Mouse (Mus musculus): ENCODE measurements around the gene Pspn. TPM values are rescaled to one million over a fixed set of nuclear protein-coding genes. Genes with fewer than 3 reads are reported as not detected.

Pspn gene
- polyA plus RNA-seq, 2 experiments: not detected

DNA sequence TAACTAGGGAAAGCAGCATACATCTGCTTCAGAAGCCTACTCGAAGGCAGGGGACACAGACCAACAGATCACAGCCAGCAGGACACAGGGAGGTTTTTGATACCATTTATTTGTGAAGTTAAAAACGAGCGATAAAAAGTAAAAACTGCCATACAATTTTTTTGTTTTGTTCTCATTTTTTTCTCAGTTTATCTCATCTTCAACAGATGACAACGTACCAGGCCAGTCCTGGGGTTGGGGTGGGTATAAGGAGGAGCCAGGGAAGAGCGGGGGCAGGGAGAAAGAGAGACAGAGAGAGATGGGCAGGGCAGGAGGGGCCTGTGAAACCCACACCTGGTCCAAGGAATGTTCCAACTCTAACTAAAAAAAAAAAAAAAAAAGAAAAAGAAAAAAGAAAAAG, 21.1 kb upstream of the Pspn start:
- no peaks in the 10 kb centered on the region for H3K27me3 ChIP-seq (ENCODE audit: control insufficient read depth, insufficient read depth, low read length)
- no peak overlapping the region for H3K4me2 ChIP-seq (replicated peaks; ENCODE audit: low read depth, low read length, severe bottlenecking)
- no peak for TF ChIP-seq POLR2A (IDR thresholded peaks at IDR 0.05; ENCODE audit: borderline replicate concordance, extremely low read depth, insufficient read depth, insufficient read length)
- no peak for DNase-seq (ENCODE audit: low spot score)
- H3K9me3 ChIP-seq (ENCODE audit: control insufficient read depth, low read length): no peaks in the 10 kb centered on the region
- no peak for ATAC-seq (ENCODE audit: low FRiP score, low read depth)
- no peak overlapping the region for H3K9ac ChIP-seq (ENCODE audit: low read depth, low read length, severe bottlenecking)
- 90% methylated on average over 5 of the region's 5 CpGs for WGBS
- H3K4me3 ChIP-seq (replicated peaks; ENCODE audit: low read length): no peak overlapping the region
- peaks cover 59% of the 10 kb centered on the region for H3K36me3 ChIP-seq (ENCODE audit: control insufficient read depth, insufficient read depth, low read length)
- H3K27ac ChIP-seq (replicated peaks; ENCODE audit: low read depth, low read length): no peak overlapping the region
- H3K4me1 ChIP-seq (ENCODE audit: control insufficient read depth, insufficient read depth, low read length): no peaks in the 10 kb centered on the region

DNA sequence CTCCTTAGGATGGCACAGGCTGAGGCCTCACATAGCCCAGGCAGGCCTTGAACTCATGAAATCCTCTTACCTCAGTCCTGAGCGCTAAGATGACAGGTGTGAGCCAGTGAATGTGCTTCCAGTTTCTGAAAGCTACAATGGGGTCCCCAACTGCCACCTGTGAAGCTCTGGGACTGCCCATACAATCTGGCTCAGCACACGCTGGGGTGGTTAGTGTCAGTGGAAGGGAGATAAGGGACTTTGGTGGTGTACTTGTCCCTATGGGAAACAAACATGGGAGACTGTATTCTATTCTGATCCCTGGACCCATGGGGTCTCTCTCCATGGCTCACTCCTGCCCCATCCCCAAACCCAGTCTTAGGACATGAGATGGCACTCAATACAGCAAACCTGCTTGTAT, 19.9 kb upstream of the Pspn start:
- 89% methylated on average over 2 of the region's 2 CpGs for WGBS

DNA sequence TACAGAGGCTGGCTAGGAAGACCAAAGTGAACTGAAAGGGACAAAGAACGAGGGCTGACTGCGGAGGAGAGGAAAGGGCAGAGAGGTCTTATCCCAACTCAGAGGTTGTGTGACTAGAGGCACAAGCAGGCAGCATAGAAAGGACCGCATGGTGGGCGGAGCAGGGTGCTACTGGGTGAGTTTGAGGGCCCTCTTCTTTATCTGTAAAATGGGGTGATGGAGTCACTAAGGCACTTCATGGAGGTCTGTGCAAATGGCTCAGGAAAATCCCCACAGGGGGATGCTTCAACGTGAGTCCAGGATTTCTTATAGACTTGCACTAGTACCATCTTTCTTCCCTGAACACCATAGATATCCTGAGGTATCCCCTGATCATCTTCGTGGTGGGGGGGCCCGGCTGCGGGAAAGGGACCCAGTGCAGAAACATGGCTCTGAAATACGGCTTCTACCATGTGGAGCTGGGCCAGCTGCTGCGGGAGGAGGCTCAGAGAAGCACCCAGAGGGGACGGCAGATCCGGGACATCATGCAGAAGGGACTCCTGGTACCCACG, 12.5 kb upstream of the Pspn start:
- no peak for DNase-seq (ENCODE audit: low spot score)
- peak overlapping the region; percentile 75 for H3K4me3 ChIP-seq (replicated peaks; ENCODE audit: low read length)
- no peak for TF ChIP-seq POLR2A (IDR thresholded peaks at IDR 0.05; ENCODE audit: borderline replicate concordance, extremely low read depth, insufficient read depth, insufficient read length)

More for the DNA sequence above, 19.9 kb upstream of the Pspn start:
- H3K9ac ChIP-seq (ENCODE audit: low read depth, low read length, severe bottlenecking): no peak overlapping the region
- DNase-seq (ENCODE audit: low spot score) (no peak), ATAC-seq (ENCODE audit: low FRiP score, low read depth) (no peak)
- no peaks in the 10 kb centered on the region for H3K27me3 ChIP-seq (ENCODE audit: control insufficient read depth, insufficient read depth, low read length)
- no peaks in the 10 kb centered on the region for H3K4me1 ChIP-seq (ENCODE audit: control insufficient read depth, insufficient read depth, low read length)
- no peak overlapping the region for H3K4me3 ChIP-seq (replicated peaks; ENCODE audit: low read length)
- no peak for TF ChIP-seq POLR2A (IDR thresholded peaks at IDR 0.05; ENCODE audit: borderline replicate concordance, extremely low read depth, insufficient read depth, insufficient read length)
- no peaks in the 10 kb centered on the region for H3K9me3 ChIP-seq (ENCODE audit: control insufficient read depth, low read length)
- H3K27ac ChIP-seq (replicated peaks; ENCODE audit: low read depth, low read length): no peak overlapping the region
- peaks cover 46% of the 10 kb centered on the region for H3K36me3 ChIP-seq (ENCODE audit: control insufficient read depth, insufficient read depth, low read length)
- H3K4me2 ChIP-seq (replicated peaks; ENCODE audit: low read depth, low read length, severe bottlenecking): no peak overlapping the region

DNA sequence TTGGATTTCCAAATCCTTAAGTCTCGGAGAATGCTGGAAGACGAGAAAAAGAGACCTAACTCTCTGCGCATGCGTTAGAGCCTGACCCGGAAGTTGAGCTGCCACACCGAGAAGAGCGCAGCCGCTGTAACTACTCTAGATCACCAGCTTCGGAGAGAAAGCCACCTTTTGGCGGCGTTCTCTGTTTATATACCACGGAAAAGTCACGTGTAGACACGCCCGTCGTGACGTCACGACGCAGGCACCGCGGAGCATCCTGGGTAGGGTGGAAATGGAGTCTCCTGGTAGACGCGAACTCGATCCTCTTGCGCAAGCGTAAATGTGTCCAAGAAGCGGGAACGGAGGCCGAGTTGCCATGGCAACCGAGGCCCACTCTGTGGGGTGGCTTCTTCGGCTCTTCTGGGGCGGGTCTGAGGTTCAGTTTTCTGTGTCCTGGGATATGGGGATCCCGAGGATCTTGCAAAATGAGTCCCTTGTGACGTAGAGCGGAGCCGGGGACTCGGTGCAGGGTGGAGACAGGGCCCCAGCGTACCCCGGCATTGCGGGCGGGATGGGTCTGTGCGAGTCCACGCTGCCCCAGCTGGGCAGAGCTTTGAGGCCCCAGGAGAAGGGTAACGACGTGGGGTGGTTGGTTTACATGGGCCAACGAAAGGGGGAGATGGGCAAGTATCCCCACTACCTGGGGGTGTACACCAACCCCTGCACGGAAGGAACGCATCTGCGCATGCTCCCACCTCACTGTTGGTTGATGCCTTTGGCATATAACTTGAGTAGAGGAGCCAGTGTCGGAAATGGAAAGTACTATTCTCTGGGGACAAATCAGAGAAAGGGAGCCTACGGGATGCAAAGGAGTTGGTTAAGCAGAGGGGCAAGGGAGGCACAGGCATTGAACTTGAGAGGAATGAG, 11.7 kb upstream of the Pspn start, which contains the start of the genes Gtf2f1 and Gm17949:
Gene Gtf2f1, minus strand, starts transcription at position 53 of the 906 bp plus-strand sequence.
Gene Gm17949, plus strand, starts transcription at position 234 of the 906 bp plus-strand sequence.
- ATAC-seq (ENCODE audit: low FRiP score, low read depth) (peak; percentile 94), DNase-seq (ENCODE audit: low spot score) (peak; percentile 98)
- peaks cover 25% of the 10 kb centered on the region for H3K36me3 ChIP-seq (ENCODE audit: control insufficient read depth, insufficient read depth, low read length)
- H3K9ac ChIP-seq (ENCODE audit: low read depth, low read length, severe bottlenecking): peak within 1 kb of the TSS; percentile 75
- H3K4me1 ChIP-seq (ENCODE audit: control insufficient read depth, insufficient read depth, low read length): peaks cover 7% of the 10 kb centered on the region
- H3K9me3 ChIP-seq (ENCODE audit: control insufficient read depth, low read length): no peaks in the 10 kb centered on the region
- WGBS: under 1% methylated on average over 51 of the region's 51 CpGs
- H3K27ac ChIP-seq (replicated peaks; ENCODE audit: low read depth, low read length): peak within 1 kb of the TSS; percentile 91
- H3K27me3 ChIP-seq (ENCODE audit: control insufficient read depth, insufficient read depth, low read length): no peaks in the 10 kb centered on the region
- H3K4me2 ChIP-seq (replicated peaks; ENCODE audit: low read depth, low read length, severe bottlenecking): peak within 1 kb of the TSS; percentile 83
- H3K4me3 ChIP-seq (replicated peaks; ENCODE audit: low read length): peak within 1 kb of the TSS; percentile 75
- peak; percentile 100; the same call in 1 of the 2 replicates for TF ChIP-seq POLR2A (IDR thresholded peaks at IDR 0.05; ENCODE audit: borderline replicate concordance, extremely low read depth, insufficient read depth, insufficient read length)

More for the DNA sequence above, 12.5 kb upstream of the Pspn start:
- Histone ChIP-seq H3K9me3 (ENCODE audit: control insufficient read depth, low read length) (no peaks in the 10 kb centered on the region), H3K4me2 (replicated peaks; ENCODE audit: low read depth, low read length, severe bottlenecking) (peak overlapping the region; percentile 79), H3K27me3 (ENCODE audit: control insufficient read depth, insufficient read depth, low read length) (no peaks in the 10 kb centered on the region), H3K4me1 (ENCODE audit: control insufficient read depth, insufficient read depth, low read length) (peaks cover 7% of the 10 kb centered on the region), H3K9ac (ENCODE audit: low read depth, low read length, severe bottlenecking) (no peak overlapping the region), H3K36me3 (ENCODE audit: control insufficient read depth, insufficient read depth, low read length) (peaks cover 16% of the 10 kb centered on the region), H3K27ac (replicated peaks; ENCODE audit: low read depth, low read length) (peak overlapping the region; percentile 91)
- no peak for ATAC-seq (ENCODE audit: low FRiP score, low read depth)
- 80% methylated on average over 13 of the region's 13 CpGs for WGBS

DNA sequence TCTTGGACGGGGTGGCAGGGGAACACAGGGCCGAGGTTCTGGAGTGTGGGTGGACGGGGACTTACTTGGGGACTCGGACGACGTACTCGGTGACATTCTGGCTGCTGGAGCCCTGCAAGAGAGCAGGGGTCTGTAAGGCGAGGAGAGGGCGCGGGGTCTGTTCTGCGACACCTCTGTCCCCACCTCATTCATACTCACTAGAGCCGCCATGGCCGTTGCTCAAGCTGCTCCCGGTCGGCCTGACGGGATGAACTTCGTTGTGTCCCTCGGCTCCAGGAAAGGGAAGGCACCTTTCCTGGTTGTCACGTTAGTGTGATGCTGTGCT, 11.1 kb upstream of the Pspn start:
- DNase-seq (ENCODE audit: low spot score) (no peak), ATAC-seq (ENCODE audit: low FRiP score, low read depth) (peak; percentile 38)
- Histone ChIP-seq H3K27me3 (ENCODE audit: control insufficient read depth, insufficient read depth, low read length) (no peaks in the 10 kb centered on the region), H3K27ac (replicated peaks; ENCODE audit: low read depth, low read length) (0 out of 2 replicates have a peak overlapping the region, but pooled peaks have one; percentile 33), H3K36me3 (ENCODE audit: control insufficient read depth, insufficient read depth, low read length) (peaks cover 30% of the 10 kb centered on the region), H3K9me3 (ENCODE audit: control insufficient read depth, low read length) (no peaks in the 10 kb centered on the region), H3K9ac (ENCODE audit: low read depth, low read length, severe bottlenecking) (peak overlapping the region; percentile 75), H3K4me3 (replicated peaks; ENCODE audit: low read length) (peak overlapping the region; percentile 75), H3K4me1 (ENCODE audit: control insufficient read depth, insufficient read depth, low read length) (peaks cover 7% of the 10 kb centered on the region), H3K4me2 (replicated peaks; ENCODE audit: low read depth, low read length, severe bottlenecking) (peak overlapping the region; percentile 83)
- WGBS: 1% methylated on average over 19 of the region's 19 CpGs
- TF ChIP-seq POLR2A (IDR thresholded peaks at IDR 0.05; ENCODE audit: borderline replicate concordance, extremely low read depth, insufficient read depth, insufficient read length): no peak

Measured in limb, embryonic 14.5 days (tissue).